Mouse (Mus musculus) 3134 (cell line): ENCODE data around the gene Nr1i3.
A peak's percentile ranks its signal among the peaks of the same experiment; 100 is the strongest.

Experiments used
- DNase-seq: peaks from one replicate; pipeline ENCODE4 v3.0.0-alpha.2; 2011; ENCODE audit warnings: low spot score; ENCODE audit not compliant: insufficient read length; ENCODE audit errors: extremely low read depth

Nr1i3 gene

GRCm38 (mm10) chr1:171213801-171214496 is at the start of gene Nr1i3:
Gene Nr1i3, plus strand, starts transcription at chr1:171213970.
- DNase-seq, result no peak

- DNase-seq, result no peak
Measured at GRCm38 (mm10) chr1:171164258-171164657, 49.5 kb upstream of the Nr1i3 start.

- no peak for DNase-seq
Measured at GRCm38 (mm10) chr1:171165629-171166345, 48.0 kb upstream of the Nr1i3 start.

GRCm38 (mm10) chr1:171168906-171169305 is 44.9 kb upstream of the Nr1i3 start:
- DNase-seq, result no peak

- no peak for DNase-seq
Measured at GRCm38 (mm10) chr1:171169913-171170312, 43.9 kb upstream of the Nr1i3 start.

- no peak for DNase-seq
Measured at GRCm38 (mm10) chr1:171171138-171171537, 42.6 kb upstream of the Nr1i3 start.

GRCm38 (mm10) chr1:171172779-171173178 is 41.0 kb upstream of the Nr1i3 start:
- no peak for DNase-seq

GRCm38 (mm10) chr1:171179487-171180171 is 34.1 kb upstream of the Nr1i3 start:
- no peak for DNase-seq

GRCm38 (mm10) chr1:171183025-171183424 is 30.7 kb upstream of the Nr1i3 start:
- DNase-seq, result no peak

- no peak for DNase-seq
Measured at GRCm38 (mm10) chr1:171183620-171184019, 30.1 kb upstream of the Nr1i3 start.

- DNase-seq, result peak; percentile 37
Measured at GRCm38 (mm10) chr1:171184314-171184713, 29.5 kb upstream of the Nr1i3 start.

GRCm38 (mm10) chr1:171185655-171186054 is 28.1 kb upstream of the Nr1i3 start:
- DNase-seq, result no peak

GRCm38 (mm10) chr1:171187851-171188700 is 25.7 kb upstream of the Nr1i3 start:
- no peak for DNase-seq

- no peak for DNase-seq
Measured at GRCm38 (mm10) chr1:171189046-171189445, 24.7 kb upstream of the Nr1i3 start.

- no peak for DNase-seq
Measured at GRCm38 (mm10) chr1:171189476-171190114, 24.2 kb upstream of the Nr1i3 start.

GRCm38 (mm10) chr1:171190832-171191231 is 22.9 kb upstream of the Nr1i3 start:
- DNase-seq, result no peak

- DNase-seq, result no peak
Measured at GRCm38 (mm10) chr1:171192283-171192682, 21.5 kb upstream of the Nr1i3 start.

GRCm38 (mm10) chr1:171193093-171193840 is 20.5 kb upstream of the Nr1i3 start:
- no peak for DNase-seq
